Mouse (Mus musculus) neural tube, embryonic 10.5 days (tissue): ENCODE results near the gene Kcnf1.

Experiments
- DNase-seq: peaks from one replicate; pipeline ENCODE4 v3.0.0-alpha.2; 2017; ENCODE audit warnings: low spot score; ENCODE audit errors: extremely low spot score

The Kcnf1 gene

GRCm38 (mm10) chr12:17176757-17177092 lies at the start of gene Kcnf1:
Gene Kcnf1 (minus strand): TSS chr12:17176888.
- no peak for DNase-seq

GRCm38 (mm10) chr12:17225012-17225411 lies 48.3 kb upstream of the Kcnf1 start:
- DNase-seq = no peak

GRCm38 (mm10) chr12:17223050-17223449 lies 46.4 kb upstream of the Kcnf1 start:
- no peak for DNase-seq

- peak; percentile 32 for DNase-seq
Observed at GRCm38 (mm10) chr12:17221891-17222428, 45.3 kb upstream of the Kcnf1 start.

GRCm38 (mm10) chr12:17220631-17221030 lies 43.9 kb upstream of the Kcnf1 start:
- DNase-seq = no peak

GRCm38 (mm10) chr12:17219107-17219506 lies 42.4 kb upstream of the Kcnf1 start:
- DNase-seq = no peak

GRCm38 (mm10) chr12:17218390-17218789 lies 41.7 kb upstream of the Kcnf1 start:
- DNase-seq = no peak

GRCm38 (mm10) chr12:17215751-17216150 lies 39.1 kb upstream of the Kcnf1 start:
- DNase-seq = no peak

GRCm38 (mm10) chr12:17202492-17203322 lies 26.0 kb upstream of the Kcnf1 start:
- DNase-seq = no peak

GRCm38 (mm10) chr12:17198621-17199020 lies 21.9 kb upstream of the Kcnf1 start:
- no peak for DNase-seq

- no peak for DNase-seq
Observed at GRCm38 (mm10) chr12:17194140-17194539, 17.5 kb upstream of the Kcnf1 start.

- no peak for DNase-seq
Observed at GRCm38 (mm10) chr12:17193311-17193710, 16.6 kb upstream of the Kcnf1 start.

GRCm38 (mm10) chr12:17192887-17193286 lies 16.2 kb upstream of the Kcnf1 start:
- no peak for DNase-seq

- DNase-seq = peak; percentile 36
Observed at GRCm38 (mm10) chr12:17184303-17184775, 7.7 kb upstream of the Kcnf1 start.

- DNase-seq = no peak
Observed at GRCm38 (mm10) chr12:17183788-17184187, 7.1 kb upstream of the Kcnf1 start.

- DNase-seq = peak; percentile 79
Observed at GRCm38 (mm10) chr12:17176041-17176756, 489 bp downstream of the Kcnf1 start.

- peak; percentile 40 for DNase-seq
Observed at GRCm38 (mm10) chr12:17175531-17175951, 1.1 kb downstream of the Kcnf1 start.

GRCm38 (mm10) chr12:17175124-17175523 lies 1.6 kb downstream of the Kcnf1 start:
- no peak for DNase-seq

GRCm38 (mm10) chr12:17174134-17174893 lies 2.4 kb downstream of the Kcnf1 start:
- DNase-seq = no peak

GRCm38 (mm10) chr12:17170406-17170805 lies 6.3 kb downstream of the Kcnf1 start:
- DNase-seq = no peak

- DNase-seq = no peak
Observed at GRCm38 (mm10) chr12:17166116-17166515, 10.6 kb downstream of the Kcnf1 start.
